Mouse (Mus musculus): ENCODE data around the gene Gcc1. TPM values are rescaled to one million over a fixed set of nuclear protein-coding genes. Genes with fewer than 3 reads are reported as not detected.

Gene Gcc1
- polyA plus RNA-seq, 1 experiment from 2014 or later, result 12.8 TPM

GRCm38 (mm10) chr6:28389038-28389437 lies 39.2 kb downstream of the Gcc1 start:
- Histone ChIP-seq H3K27ac (replicated peaks) (no peak overlapping the region), H3K9ac (replicated peaks) (no peak overlapping the region), H3K4me2 (no peak overlapping the region), H3K4me1 (peaks cover 3% of the 10 kb centered on the region; the same call in 1 of the 2 replicates), H3K27me3 (replicated peaks) (no peaks in the 10 kb centered on the region), H3K9me3 (replicated peaks) (no peaks in the 10 kb centered on the region), H3K36me3 (no peaks in the 10 kb centered on the region), H3K4me3 (replicated peaks) (no peak overlapping the region)
- WGBS, result 88% methylated on average over 3 of the region's 3 CpGs
- no peak for ATAC-seq (ENCODE audit: low FRiP score)

DNA sequence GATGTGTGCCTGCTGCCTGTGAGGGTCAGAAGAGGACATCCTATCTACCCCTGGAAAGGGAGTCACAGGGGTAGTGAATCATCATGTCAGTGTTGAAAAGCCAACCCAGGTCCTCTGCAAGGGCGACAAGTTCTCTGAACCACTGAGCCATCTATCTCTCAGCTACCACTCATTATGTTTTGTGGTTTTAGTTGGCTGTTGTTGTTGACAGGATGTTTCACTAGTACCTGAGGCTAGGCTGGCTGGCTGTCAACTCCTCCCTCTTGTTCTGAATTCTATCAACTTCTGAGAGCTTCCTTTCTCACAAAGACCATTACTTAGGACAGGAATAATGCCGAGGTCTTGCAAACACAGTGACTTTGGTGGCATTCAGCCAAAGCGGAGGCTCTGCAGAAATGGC lies 43.0 kb downstream of the Gcc1 start:
- Histone ChIP-seq H3K4me1 (peaks cover 3% of the 10 kb centered on the region; the same call in 1 of the 2 replicates), H3K27ac (replicated peaks) (no peak overlapping the region), H3K9me3 (replicated peaks) (no peaks in the 10 kb centered on the region), H3K9ac (replicated peaks) (no peak overlapping the region), H3K27me3 (replicated peaks) (no peaks in the 10 kb centered on the region), H3K36me3 (no peaks in the 10 kb centered on the region), H3K4me3 (replicated peaks) (no peak overlapping the region), H3K4me2 (no peak overlapping the region)
- 89% methylated on average over 3 of the region's 3 CpGs for WGBS
- ATAC-seq (ENCODE audit: low FRiP score), result no peak

GRCm38 (mm10) chr6:28381983-28382382 lies 46.2 kb downstream of the Gcc1 start:
- Histone ChIP-seq H3K9me3 (replicated peaks) (no peaks in the 10 kb centered on the region), H3K4me2 (no peak overlapping the region), H3K9ac (replicated peaks) (no peak overlapping the region), H3K4me3 (replicated peaks) (no peak overlapping the region), H3K36me3 (no peaks in the 10 kb centered on the region), H3K27me3 (replicated peaks) (no peaks in the 10 kb centered on the region), H3K4me1 (no peaks in the 10 kb centered on the region), H3K27ac (replicated peaks) (no peak overlapping the region)
- WGBS, result 65% methylated on average over 4 of the region's 4 CpGs
- ATAC-seq (ENCODE audit: low FRiP score), result no peak

DNA sequence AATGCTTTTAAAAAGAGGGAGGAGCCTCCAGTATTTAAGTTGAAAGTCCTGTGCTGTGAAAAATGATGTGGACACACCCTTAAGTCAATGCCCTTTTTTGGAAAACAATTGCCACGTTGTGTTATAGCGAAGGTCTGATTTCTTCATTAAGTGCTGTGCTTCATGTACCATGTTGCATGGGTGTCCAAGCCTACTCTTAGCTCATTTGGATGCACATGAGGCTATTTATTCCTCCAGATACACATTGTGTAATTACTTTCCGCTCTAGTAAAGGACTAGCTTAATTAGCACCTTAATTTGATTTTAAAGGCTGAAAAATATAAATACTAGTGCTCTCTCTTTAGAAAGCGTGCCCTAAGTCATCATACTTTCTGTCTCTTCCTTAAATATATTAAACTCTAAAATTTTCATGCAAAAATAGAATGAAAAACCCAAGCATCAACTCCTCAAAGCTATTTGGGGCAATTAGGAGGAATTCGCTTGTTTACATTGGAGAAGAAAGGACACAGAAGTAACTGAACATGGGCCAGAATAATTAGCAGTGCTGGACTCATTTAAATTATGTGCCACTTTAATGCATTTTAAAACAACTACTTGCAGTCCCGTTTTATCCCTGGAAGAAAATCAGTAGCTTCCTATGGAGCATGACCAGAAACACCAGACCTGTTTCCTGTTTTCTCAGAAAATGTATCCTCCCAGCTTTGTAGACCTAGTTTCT lies 58.1 kb downstream of the Gcc1 start:
- Histone ChIP-seq H3K4me3 (replicated peaks) (no peak overlapping the region), H3K9ac (replicated peaks) (no peak overlapping the region), H3K36me3 (no peaks in the 10 kb centered on the region), H3K27me3 (replicated peaks) (no peaks in the 10 kb centered on the region), H3K27ac (replicated peaks) (no peak overlapping the region), H3K4me1 (no peaks in the 10 kb centered on the region), H3K4me2 (no peak overlapping the region), H3K9me3 (replicated peaks) (no peaks in the 10 kb centered on the region)
- no peak for ATAC-seq (ENCODE audit: low FRiP score)
- WGBS, result 65% methylated on average over 6 of the region's 6 CpGs

DNA sequence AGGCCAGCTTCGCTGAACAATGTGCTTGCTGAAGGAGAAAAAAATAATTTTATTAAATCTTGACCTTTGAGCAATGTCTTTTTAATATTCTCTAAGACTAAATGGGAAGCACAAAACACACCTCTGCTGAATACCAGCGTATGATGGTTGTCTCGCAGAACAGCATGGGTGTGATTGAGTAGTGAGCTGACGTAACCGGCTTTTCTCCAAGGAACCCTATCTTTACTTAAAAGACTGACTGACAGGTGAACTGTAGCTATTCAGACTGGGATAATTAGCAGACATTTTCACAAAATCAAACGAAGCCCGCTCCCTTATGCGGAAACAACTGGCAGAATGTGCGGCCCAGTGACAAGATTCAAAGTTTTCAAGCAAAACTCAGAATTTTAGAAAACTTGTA lies 60.6 kb downstream of the Gcc1 start:
- no peak overlapping the region for H3K4me3 ChIP-seq (replicated peaks)
- H3K9ac ChIP-seq (replicated peaks), result no peak overlapping the region
- H3K27ac ChIP-seq (replicated peaks), result no peak overlapping the region
- no peak overlapping the region for H3K4me2 ChIP-seq
- no peaks in the 10 kb centered on the region for H3K36me3 ChIP-seq
- WGBS, result 90% methylated on average over 9 of the region's 9 CpGs
- H3K9me3 ChIP-seq (replicated peaks), result no peaks in the 10 kb centered on the region
- no peaks in the 10 kb centered on the region for H3K27me3 ChIP-seq (replicated peaks)
- H3K4me1 ChIP-seq, result no peaks in the 10 kb centered on the region
- no peak for ATAC-seq (ENCODE audit: low FRiP score)

Other genes starting within 250 kb of the Gcc1 start
- 21.1 and 21.3 TPM in 2 replicates for gene Zfp800, start 30.4 kb downstream of the Gcc1 start, polyA plus RNA-seq (2015; fragmentation: Nextera tagmentation; extraction: Ambion mirVana)
- 429 and 444 TPM in 2 replicates for gene Arf5, start 4.8 kb downstream of the Gcc1 start, polyA plus RNA-seq (2015; fragmentation: Nextera tagmentation; extraction: Ambion mirVana)
- gene Fscn3, start 601 bp downstream of the Gcc1 start, polyA plus RNA-seq (2015; fragmentation: Nextera tagmentation; extraction: Ambion mirVana), result not detected in 2 replicates
- not detected in 2 replicates for gene Pax4, start 21.0 kb upstream of the Gcc1 start, polyA plus RNA-seq (2015; fragmentation: Nextera tagmentation; extraction: Ambion mirVana)
- gene Snd1, start 46.7 kb upstream of the Gcc1 start, polyA plus RNA-seq (2015; fragmentation: Nextera tagmentation; extraction: Ambion mirVana), result 71.1 and 86.1 TPM in 2 replicates

Data from neural tube, embryonic 15.5 days (tissue).